Mouse (Mus musculus): ENCODE data around the gene Il6.
"Not testable (repeated sequence)": the region's sequence is repeated elsewhere in the genome, so short reads cannot be mapped to it uniquely, and the experiment has no call there.

Gene Il6

DNA sequence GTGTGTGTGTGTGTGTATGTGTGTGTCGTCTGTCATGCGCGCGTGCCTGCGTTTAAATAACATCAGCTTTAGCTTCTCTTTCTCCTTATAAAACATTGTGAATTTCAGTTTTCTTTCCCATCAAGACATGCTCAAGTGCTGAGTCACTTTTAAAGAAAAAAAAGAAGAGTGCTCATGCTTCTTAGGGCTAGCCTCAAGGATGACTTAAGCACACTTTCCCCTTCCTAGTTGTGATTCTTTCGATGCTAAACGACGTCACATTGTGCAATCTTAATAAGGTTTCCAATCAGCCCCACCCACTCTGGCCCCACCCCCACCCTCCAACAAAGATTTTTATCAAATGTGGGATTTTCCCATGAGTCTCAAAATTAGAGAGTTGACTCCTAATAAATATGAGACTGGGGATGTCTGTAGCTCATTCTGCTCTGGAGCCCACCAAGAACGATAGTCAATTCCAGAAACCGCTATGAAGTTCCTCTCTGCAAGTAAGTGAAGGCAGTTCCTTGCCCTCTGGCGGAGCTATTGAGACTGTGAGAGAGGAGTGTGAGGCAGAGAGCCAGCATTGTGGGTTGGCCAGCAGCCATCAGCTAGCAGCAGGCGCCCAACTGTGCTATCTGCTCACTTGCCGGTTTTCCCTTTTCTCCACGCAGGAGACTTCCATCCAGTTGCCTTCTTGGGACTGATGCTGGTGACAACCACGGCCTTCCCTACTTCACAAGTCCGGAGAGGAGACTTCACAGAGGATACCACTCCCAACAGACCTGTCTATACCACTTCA is at the start of gene Il6:
Gene Il6, plus strand, starts transcription at position 389 of the 778 bp plus-strand sequence.
- in situ Hi-C loops (cut with MboI; ENCODE audit: unreplicated experiment in 2 of 2): loop anchor here in 1 of 2 experiments (5.0 kb wide), 1 partner anchor 186 kb away; no protein-coding TSS in a partner anchor

DNA sequence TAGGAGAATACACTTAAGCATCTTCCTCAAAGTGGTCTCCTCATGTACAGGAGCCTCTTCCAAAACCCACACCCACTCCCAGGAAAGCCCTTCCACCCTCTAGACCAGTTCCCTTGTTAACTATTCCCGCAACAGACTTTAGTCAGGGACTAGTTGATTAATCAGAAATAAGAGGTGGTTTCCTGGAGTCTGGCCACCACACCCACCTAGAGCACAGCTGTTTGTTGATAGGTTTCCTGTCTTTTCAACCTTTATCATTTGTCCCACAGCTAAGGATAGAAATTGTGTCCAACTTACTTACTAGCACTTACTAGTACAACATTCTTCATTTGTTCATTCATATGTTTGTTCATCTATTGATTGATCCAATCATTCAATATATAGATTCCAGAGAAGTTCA is 49.4 kb upstream of the Il6 start:
- in situ Hi-C loops (cut with MboI; ENCODE audit: unreplicated experiment in 2 of 2): no loop called here

DNA sequence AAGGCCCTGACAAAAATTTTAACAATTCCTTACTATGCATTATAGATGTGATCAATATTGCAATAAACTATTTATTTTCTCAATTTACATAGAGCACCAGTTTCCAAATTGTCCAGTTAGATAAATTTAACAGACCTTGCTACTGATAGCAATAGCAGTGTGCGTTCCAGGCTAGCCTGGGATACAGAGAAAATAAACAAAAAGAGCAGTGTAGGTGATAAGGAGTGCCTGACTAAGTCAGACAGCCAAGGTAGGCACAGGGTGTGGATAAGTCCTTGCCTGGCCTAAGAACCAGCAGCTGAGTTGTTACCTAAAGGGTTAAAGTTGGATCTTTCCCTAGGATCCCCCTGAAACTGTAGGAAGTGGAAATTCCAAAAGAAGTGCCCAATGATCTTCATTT is 42.7 kb upstream of the Il6 start:
- in situ Hi-C loops (cut with MboI; ENCODE audit: unreplicated experiment in 2 of 2): no loop called here

DNA sequence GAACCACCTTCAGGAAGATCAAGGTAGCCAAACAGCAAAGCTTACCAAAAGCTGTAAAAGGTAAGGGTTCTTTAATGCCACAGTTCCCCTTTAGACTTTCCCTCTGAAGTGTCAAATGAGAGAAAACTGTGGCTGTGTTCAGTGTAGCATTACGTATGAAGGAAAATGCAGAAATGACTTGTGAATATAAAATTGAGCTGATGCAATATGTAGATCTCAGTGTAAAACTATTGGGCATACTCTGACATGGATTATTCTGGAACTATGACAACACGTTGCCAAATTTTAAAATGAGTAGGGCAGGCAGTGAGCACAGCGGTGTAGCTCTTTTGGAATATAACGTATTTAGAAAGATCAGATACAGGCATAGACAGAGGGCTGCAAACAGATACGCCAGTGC is 40.1 kb upstream of the Il6 start:
- in situ Hi-C loops (cut with MboI; ENCODE audit: unreplicated experiment in 2 of 2): no loop called here

DNA sequence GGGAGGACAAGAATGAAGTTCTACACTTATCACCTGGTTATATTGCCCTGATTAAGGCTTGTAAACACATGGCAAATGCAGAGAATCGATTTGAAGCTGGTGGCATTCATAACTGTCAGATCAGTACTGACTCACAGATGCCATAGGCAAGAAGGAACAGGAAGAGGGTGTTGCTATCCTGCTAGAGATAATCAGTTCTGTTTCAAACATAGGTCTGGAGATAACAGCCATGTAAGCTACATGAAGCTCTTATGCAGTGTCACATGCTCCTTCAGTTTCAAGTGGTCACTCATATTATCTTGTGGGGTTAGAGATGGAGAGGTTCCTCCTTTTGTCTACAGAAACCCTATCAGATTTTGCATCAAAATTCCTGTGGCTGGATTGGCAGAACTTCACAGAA is 39.4 kb upstream of the Il6 start:
- in situ Hi-C loops (cut with MboI; ENCODE audit: unreplicated experiment in 2 of 2): no loop called here

DNA sequence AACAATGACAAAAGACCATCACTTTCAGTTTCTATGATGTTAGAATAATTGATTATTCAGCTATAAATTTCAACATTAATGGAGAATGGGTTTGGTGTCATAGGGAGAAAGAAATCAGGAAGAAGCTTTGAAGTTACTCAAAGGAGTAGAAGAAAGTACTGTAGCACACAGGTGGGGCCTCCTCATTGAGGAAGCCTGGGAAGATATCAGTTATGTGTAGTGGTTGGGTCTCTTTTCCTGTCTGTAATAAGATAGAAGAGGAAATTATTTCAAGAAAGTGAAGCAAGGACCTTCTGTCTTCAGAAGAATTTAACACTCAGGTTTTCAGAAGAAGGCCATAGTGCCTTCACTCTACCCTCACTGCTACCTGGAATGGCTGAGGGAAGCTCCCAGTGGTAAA is 38.8 kb upstream of the Il6 start:
- in situ Hi-C loops (cut with MboI; ENCODE audit: unreplicated experiment in 2 of 2): no loop called here

DNA sequence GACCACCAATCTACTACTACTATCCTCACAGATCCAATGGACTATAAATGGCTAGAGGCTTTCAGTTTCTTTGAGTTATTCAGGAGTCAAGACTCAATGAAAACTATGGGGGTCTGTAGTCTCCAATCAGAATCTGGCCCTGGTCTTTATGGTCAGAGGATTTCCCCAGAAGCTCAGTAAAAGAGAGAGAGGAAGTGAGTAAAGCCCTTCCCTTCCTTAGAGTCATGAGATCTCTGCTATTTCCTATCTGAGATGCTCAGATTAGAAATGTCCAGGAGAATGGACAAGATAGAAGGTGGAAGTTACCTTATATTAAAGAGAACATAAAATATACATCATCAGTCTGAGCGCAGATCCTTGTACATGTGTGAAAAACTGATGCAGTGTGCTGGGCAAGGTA is 19.3 kb upstream of the Il6 start:
- in situ Hi-C loops (cut with MboI; ENCODE audit: unreplicated experiment in 2 of 2): no loop called here

DNA sequence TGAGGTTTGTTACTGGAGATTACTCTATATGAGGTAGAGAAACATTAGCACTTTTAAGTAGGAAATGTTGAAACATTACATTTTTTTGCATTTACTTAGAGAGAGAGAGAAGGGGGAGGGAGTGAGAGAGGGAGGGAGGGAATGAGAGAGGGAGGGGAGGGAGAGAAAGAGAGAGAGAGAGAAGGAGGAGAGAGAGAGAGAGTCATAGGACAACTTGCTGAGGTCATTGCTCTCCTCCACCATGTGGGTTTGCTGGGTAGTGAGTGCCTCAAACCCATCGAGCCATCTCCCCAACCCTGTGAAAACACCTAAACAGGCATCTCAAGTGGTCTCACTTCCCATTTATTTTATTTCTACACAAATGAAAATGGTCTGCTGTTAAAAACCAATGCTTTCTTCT is 18.6 kb upstream of the Il6 start:
- in situ Hi-C loops (cut with MboI; ENCODE audit: unreplicated experiment in 2 of 2): no loop called here

DNA sequence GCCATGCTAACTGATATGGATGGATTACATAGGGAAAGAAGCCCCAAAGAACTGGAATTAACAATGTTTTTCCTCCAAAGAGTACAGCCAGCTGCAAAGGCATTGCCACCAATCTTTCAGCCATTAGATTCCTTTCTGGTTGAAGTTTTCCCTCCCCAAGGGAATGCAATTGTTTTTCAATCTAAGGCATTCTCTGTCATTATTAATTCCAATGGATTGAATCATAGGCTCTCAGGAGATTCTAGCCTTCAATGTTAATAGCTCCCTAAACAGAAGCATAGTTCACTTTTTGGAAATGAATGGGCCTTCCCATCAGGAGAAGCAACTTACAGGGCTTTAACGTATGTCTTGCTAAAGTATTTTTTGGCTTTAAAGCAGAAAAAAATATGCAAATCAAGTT is 15.6 kb upstream of the Il6 start:
- in situ Hi-C loops (cut with MboI; ENCODE audit: unreplicated experiment in 2 of 2): no loop called here

DNA sequence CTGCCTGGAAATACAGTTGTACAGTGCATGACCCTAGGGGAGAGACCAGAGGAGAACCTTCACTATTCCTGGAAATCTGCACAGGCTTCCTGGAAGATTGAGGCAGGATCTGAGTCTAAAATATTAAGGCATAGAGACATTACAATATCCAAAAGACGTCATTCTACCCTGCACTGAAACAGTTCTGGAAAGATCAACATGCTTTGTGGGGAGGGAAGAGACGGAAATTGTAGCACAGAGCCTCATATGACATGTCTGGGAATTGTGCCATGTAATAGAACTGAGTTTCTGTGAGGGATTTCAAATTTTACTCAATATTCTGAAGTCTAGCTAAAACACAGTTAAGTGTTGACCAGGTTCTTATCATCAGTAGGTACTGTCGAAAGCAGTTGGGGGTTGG is 12.0 kb upstream of the Il6 start:
- in situ Hi-C loops (cut with MboI; ENCODE audit: unreplicated experiment in 2 of 2): no loop called here

DNA sequence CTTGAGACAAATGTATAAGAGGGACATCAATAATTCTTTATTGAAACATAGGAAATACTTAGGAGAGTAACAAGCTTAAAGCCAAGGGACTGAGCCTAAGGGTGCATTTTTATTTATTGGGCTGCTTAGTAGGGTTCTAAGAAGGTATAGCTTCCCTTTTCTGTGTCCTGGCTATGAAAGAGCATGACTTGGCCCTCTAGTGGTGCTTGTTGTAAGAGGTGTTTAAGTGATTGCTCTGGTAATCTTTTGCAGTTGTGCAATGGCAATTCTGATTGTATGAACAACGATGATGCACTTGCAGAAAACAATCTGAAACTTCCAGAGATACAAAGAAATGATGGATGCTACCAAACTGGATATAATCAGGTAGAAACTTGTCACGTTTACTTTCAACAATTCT is 1.7 kb downstream of the Il6 start:
- in situ Hi-C loops (cut with MboI; ENCODE audit: unreplicated experiment in 2 of 2): loop anchor here in 1 of 2 experiments (5.0 kb wide), 1 partner anchor 187 kb away; no protein-coding TSS in a partner anchor

DNA sequence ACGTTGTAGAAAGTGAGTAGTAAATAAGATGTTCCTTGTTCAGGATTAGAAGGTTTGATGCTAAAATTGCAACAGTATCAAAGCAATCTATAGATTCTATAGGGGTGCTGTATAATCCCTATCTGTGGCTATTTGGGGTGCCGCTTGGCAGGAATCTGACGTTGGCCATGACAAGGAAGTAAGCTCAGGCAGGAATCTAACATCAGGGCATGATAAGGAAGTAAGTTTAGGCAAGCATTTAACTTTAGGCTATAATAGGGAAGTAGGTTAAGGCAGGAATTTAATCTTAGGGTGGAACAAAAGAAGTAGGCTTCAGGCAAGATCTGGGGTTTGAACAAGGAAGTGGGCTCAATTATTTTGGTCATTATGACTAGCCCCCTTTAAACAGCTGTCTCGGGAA is 22.9 kb downstream of the Il6 start:
- in situ Hi-C loops (cut with MboI; ENCODE audit: unreplicated experiment in 2 of 2): not testable (repeated sequence)

DNA sequence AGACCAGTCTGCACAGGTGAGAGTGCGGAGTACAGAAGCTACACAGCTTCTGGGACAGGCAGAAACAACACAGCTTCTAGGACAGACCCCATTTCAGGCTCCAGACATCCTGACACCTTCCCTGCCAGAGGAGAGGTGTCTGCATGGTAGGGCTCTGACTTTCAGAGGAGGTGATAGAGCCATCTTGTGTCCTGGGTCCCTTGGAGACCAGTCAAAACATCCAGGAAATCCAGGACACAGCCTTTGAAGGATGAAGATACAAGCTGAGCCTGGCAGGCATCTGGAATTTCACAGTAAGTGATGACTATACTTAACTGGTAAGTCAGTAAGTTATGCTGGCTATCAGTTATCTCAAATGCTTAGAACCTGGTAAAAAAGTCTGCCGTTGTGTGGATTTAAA is 24.2 kb downstream of the Il6 start:
- in situ Hi-C loops (cut with MboI; ENCODE audit: unreplicated experiment in 2 of 2): not testable (repeated sequence)

DNA sequence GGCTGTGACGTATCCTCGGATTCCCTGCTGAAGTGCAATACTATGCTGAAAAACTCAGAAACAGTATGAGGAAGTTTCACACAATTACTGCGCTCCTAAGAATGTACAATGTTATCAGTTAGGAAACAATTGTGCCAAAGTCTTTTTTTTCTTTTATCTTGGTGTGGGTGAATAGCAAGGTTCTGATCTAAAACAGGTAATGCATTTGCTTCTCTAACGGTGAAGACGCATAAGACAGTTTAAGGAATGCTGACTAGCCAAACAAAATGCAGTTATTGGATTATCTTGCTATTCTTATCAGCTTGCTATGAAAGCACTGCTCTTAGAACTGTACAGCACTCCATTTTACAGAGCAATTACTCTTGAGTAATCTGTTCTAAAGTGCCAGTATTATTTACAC is 26.4 kb downstream of the Il6 start:
- in situ Hi-C loops (cut with MboI; ENCODE audit: unreplicated experiment in 2 of 2): not testable (repeated sequence)

DNA sequence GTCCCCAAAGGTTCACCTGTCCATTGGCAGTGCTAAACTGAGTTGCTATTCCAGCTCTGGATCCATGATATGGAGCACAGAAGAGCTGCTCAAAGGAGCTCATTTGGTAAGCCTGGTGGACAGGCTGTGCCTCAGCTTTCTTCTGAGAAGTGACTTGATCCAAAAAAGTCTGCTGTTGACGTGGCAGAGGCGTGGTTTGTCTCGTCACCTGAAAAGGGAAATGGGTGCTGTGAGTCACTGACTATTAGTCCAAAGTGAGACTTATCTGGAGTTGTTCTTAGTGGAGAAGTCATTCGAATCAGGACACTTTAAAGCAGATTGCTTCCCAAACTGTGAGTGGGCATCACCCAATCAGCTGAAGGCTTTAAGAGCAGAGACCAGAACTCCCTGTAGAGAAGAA is 26.9 kb downstream of the Il6 start:
- in situ Hi-C loops (cut with MboI; ENCODE audit: unreplicated experiment in 2 of 2): not testable (repeated sequence)

DNA sequence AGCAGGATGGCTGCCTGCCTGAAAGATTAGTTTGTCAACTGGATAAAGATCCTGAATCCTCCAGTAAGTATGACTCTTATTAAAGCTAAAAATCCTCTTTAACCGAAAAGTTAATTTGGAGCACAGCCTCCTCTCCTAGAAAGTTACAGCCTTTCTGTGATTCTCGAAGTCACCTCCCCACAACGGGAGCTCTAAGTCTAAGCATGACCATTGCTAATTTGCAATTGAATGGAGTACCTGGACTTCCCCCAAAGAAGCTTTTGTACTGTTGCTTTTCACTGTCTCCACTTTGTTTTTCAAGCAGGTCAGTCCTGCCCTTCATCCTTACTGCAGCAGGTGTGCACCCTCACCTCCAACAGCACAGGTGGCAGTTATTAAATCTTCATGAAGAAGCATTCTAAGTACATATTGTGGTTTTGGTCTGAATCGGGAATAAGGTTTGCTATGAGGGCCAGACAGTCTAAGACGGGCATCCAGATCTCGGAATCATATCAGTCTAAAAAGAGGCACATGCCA is 45.4 kb downstream of the Il6 start:
- in situ Hi-C loops (cut with MboI; ENCODE audit: unreplicated experiment in 2 of 2): no loop called here

DNA sequence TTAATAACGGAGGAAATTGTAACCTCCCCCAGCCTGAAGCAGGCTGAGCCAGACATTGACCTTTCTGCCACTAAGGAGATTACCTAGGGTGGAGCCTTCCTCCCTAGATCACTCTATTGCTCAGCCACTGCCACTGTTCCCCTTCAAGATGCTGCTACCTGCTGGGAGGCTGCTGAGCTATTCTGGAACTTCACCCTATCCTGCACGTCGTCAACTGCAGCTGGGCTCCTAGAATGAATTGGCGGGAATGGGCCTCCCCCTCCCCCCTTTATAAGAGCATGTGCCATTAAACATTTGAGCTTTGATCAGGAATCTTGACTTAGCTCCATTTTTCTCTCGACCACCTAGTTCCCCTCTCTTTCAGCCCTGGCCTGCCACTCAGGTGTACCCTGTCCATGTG is 46.7 kb downstream of the Il6 start:
- in situ Hi-C loops (cut with MboI; ENCODE audit: unreplicated experiment in 2 of 2): not testable (repeated sequence)

DNA sequence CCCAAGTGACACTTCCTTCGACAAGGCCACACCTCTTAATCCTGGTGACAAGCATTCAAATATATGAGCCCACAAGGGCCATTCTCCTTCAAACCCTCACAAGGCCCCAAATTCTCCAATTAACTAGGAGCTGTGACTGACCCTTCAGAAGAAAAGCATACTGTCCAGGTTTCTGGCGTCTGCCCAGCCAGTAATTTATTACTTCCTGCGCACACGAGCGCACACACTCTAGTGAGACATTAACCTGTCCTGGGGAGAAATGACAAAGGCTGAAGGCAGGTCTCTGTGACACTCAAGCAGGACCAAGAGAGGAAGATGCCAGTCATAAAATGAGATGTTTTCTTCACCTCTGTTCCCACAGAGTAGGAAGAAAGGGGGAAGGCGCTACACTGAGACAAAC is 54.8 kb downstream of the Il6 start:
- in situ Hi-C loops (cut with MboI; ENCODE audit: unreplicated experiment in 2 of 2): no loop called here
